Mouse (Mus musculus): ENCODE results near the gene Polr2i. TPM values are rescaled to one million over a fixed set of nuclear protein-coding genes. Genes with fewer than 3 reads are reported as not detected.
A peak's percentile ranks its signal among the peaks of the same experiment; 100 is the strongest.
"Not testable (repeated sequence)": the region's sequence is repeated elsewhere in the genome, so short reads cannot be mapped to it uniquely, and the experiment has no call there.

Gene Polr2i
- total RNA-seq, 2 experiments from 2014 or later: 53.9 to 58.8 TPM

GRCm38 (mm10) chr7:30235091-30235490 is 3.3 kb downstream of the Polr2i start:
- intact Hi-C loops (cut with DNase I): no loop called here
- DNase-seq: no peak

GRCm38 (mm10) chr7:30235625-30236024 is 3.9 kb downstream of the Polr2i start, which contains the start of gene Ovol3:
Ovol3 (minus strand) TSS chr7:30235725.
- DNase-seq: no peak
- intact Hi-C loops (cut with DNase I): no loop called here

DNA sequence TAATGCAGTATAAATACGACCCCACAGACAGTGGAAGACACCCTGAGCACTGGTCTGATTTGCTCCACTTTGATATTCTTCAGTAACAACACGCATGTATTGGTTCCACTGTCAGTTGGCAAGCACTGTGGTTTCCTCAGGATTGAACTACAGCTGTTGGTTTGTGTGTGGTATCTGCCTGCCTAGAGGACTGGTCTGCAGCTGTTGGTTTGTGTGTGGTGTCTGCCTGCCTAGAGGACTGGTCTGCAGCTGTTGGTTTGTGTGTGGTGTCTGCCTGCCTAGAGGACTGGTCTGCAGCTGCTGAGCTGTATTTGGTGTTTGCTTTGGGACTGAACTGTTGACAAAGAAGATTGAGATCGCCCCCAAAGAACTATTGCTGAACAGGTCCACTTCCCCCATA is 5.6 kb downstream of the Polr2i start:
- DNase-seq; intact Hi-C loops (cut with DNase I): not testable (repeated sequence)

DNA sequence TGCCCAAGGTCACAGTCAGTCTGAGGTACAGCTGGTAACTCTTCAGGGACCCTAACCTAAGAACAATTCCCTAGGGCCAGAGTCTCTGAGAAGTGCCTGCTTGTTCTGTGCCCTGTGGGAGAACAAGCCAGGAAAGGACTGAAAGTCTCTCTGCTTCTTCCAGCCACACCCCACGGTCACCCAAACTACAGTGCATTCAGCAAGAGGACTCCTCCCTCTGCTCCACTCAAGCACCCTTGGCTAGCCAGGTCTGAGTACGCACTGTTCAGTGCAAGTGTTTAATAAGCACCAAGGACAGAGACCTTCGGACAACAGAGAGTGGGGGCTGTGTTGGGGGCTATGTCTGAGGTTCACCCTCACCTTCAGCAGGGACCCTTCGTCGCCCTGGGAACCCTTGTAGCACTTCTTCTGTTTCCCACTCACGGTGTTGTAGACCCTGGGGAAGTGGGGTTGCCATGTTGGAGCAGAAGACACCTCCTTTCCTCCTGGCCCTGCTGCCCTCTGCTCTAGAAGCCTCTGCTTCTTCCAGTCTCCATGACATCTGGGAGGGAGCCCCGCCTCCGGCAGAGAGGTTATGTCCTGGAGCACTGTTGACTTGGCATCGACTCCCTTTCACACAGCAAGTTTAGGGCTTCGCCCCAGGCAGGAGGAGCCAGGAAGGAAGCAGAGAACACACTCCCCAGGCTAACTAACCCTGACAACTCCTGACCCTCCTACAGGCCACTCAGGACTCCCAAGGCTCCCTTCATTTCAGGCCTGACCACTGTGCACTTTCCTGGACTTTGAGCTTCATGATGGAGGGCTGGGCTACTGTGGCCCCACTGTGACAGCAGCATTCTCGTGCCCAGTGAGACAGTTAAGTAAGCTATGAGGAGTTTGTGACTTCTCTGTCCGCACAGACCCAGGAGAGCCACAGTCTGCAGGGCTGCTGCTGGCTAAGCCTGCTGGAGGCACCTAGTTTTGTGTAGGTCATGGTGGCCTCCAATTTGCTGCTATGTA is 20.5 kb downstream of the Polr2i start:
- intact Hi-C loops (cut with DNase I): no loop called here
- DNase-seq: peak; percentile 26 to 28

DNA sequence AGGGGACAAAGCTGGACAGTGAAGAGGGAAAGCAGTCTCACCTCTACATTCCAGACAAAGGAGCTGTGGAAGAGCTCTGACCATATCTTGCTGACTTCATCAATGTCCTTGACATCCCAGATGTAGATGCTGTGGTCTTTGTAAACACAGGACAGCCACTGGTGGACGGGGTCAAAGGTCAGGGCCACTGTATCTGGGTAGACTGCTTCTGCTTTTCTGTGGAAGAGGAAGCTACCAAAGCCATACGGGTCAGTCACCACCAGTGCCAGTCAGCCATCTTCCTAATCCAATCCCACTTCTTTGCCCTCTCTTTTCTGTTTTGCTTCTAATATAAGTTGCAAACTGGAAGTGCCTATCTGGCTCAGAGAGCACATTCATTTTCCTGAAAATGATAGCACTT is 33.3 kb downstream of the Polr2i start:
- no peak for DNase-seq
- intact Hi-C loops (cut with DNase I): no loop called here

GRCm38 (mm10) chr7:30265531-30265930 is 33.8 kb downstream of the Polr2i start:
- no peak for DNase-seq
- intact Hi-C loops (cut with DNase I): no loop called here

- no peak for DNase-seq
- intact Hi-C loops (cut with DNase I): no loop called here
Measured at GRCm38 (mm10) chr7:30265935-30266334, 34.2 kb downstream of the Polr2i start.

GRCm38 (mm10) chr7:30266780-30267179 is 35.0 kb downstream of the Polr2i start:
- DNase-seq: no peak
- intact Hi-C loops (cut with DNase I): no loop called here

DNA sequence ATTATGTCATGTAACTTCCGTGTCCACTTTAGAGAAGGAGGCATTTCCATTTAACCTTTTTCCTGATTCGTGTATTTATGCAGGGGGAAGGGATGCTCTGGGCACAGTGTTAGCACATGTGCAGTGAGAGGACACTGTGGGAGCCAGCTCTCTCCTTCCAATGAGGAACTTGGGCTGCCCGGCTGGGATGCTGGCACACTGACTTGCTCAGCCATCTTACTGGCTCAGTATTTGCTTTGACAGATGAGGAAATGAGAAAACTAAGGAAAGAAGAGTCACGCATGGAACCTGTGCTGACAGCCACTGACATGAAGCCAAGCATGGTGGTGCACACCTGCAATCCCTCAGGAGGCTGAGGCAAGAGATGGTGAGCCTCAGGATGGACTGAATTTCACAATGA is 37.9 kb downstream of the Polr2i start:
- no peak for DNase-seq
- intact Hi-C loops (cut with DNase I): no loop called here

DNA sequence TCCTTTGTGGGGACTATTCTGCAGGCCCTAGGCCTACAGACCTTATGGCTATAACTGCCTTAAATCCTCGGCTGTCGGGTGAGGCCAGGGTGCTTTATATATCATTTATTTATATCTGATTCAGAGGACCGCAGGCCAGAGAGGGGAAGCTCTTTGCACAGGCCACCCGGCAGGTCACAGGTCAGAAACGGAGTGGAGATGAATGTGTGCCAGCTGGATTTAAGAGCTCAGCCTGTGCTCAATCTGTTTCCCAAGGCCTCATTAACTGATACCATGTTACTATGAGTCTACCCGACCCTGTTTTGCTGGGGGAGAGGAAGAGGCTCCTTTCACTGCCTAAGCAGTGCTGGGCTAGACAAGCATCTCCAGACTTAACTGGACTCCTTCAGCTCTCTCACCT is 42.6 kb downstream of the Polr2i start:
- no peak for DNase-seq
- intact Hi-C loops (cut with DNase I): no loop called here

- DNase-seq: no peak
- intact Hi-C loops (cut with DNase I): loop anchor here (2.0 kb wide), 1 partner anchor 46 kb away; the partner anchor contains the start of gene Tbcb
Measured at GRCm38 (mm10) chr7:30278911-30279310, 47.2 kb downstream of the Polr2i start.

- intact Hi-C loops (cut with DNase I): loop anchor here (2.0 kb wide), 1 partner anchor 47 kb away; the partner anchor contains the start of gene Tbcb
- DNase-seq: no peak
Measured at GRCm38 (mm10) chr7:30279536-30279935, 47.8 kb downstream of the Polr2i start.

DNA sequence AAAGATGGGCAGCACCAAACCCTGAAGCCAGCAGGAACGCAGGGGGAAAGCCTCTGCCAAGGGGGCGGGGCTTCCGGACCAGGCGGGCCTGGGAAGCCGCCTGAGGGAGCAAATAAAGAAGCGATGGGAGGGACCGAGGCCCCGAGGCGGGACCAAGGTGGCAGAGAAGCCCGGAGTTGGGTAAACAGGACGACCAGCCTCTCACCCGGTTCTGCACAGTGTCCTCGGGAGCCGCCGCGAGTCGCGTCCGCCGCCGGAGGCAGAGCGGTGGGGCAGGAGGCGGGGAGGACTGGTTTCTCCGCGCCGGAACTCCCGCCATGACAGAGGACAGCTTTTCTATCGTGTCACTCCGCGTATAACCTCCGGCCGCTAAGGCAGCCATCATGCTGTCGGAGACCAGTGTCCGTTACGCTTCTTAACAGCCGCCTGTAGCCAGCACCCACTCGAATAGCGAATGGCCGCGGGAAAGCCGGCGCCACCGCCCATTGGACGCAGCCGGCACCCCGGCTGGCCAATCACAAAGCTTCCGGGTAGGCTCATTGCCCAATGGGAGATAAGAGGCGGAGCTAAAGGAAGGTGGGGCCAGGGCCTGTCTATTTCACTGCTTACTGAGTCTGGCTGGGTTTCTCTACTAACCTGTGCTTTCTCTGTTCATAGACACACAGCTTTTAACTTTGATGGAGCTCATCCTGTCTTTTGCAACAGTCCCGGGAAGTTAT is 48.4 kb downstream of the Polr2i start, which contains the start of the genes Thap8 and Wdr62:
TSS of gene Thap8 (plus strand) at position 144 of the 719 bp plus-strand sequence.
TSS of gene Wdr62 (minus strand) at position 469 of the 719 bp plus-strand sequence.
- intact Hi-C loops (cut with DNase I): loop anchor here (2.0 kb wide), 1 partner anchor 47 kb away; the partner anchor contains the start of gene Tbcb
- DNase-seq: peak; percentile 85 to 86

DNA sequence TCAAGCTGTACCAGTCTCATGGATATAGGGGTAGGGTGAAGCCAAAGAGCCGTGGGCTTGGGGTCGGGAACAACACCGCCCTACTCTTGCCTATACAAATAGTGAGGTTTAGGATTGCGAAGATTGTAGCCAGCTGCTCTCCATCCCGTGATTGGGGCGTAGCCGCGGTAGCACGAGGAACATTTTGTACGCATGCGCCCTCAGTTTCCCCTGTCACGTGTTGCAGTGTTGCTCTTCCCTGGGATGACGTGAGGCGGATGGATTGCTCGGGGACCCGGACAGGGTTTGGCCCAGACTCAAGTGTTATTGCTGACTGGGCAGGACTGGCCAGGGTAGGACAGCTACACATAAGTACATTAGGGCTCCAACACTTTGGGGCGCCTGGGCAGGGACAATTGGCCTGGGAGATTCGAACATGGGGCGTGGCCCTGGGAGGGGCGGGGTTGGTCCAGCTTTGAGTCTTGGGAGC is 49.0 kb downstream of the Polr2i start:
- DNase-seq: peak; percentile 77 to 83
- intact Hi-C loops (cut with DNase I): no loop called here

- DNase-seq: no peak
- intact Hi-C loops (cut with DNase I): no loop called here
Measured at GRCm38 (mm10) chr7:30281522-30281921, 49.8 kb downstream of the Polr2i start.

DNA sequence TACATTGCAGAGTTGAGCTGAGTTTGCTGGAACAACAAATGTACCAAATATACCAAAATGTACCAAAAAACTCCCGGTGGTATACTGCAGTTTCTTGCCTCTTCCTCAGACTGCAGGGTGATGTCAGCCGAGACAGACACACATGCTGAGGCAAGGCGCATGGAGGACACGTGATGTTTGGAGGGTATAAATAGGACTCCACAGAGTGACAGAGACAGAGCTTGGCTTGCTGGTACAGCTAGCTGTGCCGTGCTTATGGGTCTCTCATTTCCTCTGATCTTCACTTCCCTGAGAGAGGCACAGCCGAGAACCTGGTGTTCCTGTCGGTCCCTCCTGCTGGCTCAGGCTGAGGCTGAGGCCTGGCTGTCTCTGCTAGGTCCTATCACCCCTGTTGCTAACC is 51.0 kb downstream of the Polr2i start:
- intact Hi-C loops (cut with DNase I): no loop called here
- DNase-seq: no peak

Other genes with a start within 250 kb of the Polr2i start
- gene Zfp568, start 248.0 kb upstream of the Polr2i start, total RNA-seq (2021): 10 to 100 TPM; 15.4 to 18.7 TPM
- 1 to 10 TPM; 1.6 to 1.9 TPM for gene Zfp14, start 180.6 kb upstream of the Polr2i start, total RNA-seq (2021)
- 1 to 10 TPM; 1.4 to 1.7 TPM for gene Zfp82, start 159.0 kb upstream of the Polr2i start, total RNA-seq (2021)
- gene Gm26920, start 141.5 kb upstream of the Polr2i start, total RNA-seq (2021): not detected
- gene Zfp566, start 141.4 kb upstream of the Polr2i start, total RNA-seq (2021): 1 to 10 TPM; 1.8 to 2.9 TPM
- 10 to 100 TPM; 25.9 to 28.9 TPM for gene Zfp260, start 137.2 kb upstream of the Polr2i start, total RNA-seq (2021)
- gene Zfp382, start 110.0 kb upstream of the Polr2i start, total RNA-seq (2021): under 1 TPM; 0.59 to 0.99 TPM
- gene Zfp146, start 62.2 kb upstream of the Polr2i start, total RNA-seq (2021): 10 to 100 TPM; 19.2 to 23.6 TPM
- gene Cox7a1, start 47.8 kb upstream of the Polr2i start, total RNA-seq (2021): 1,000 to 10,000 TPM in 1 of 2 experiments, 100 to 1,000 TPM in 1; 976 to 1,017 TPM
- gene Capns1, start 33.1 kb upstream of the Polr2i start, total RNA-seq (2021): 100 to 1,000 TPM; 188 to 196 TPM
- gene Tbcb, start 324 bp downstream of the Polr2i start, total RNA-seq (2021): 10 to 100 TPM; 29.9 to 30.0 TPM
- not detected for gene Ovol3, start 3.8 kb downstream of the Polr2i start, total RNA-seq (2021)
- under 1 TPM in 1 of 2 experiments, not detected in 1; 0.25 TPM for gene Thap8, start 48.1 kb downstream of the Polr2i start, total RNA-seq (2021)
- gene Wdr62, start 48.5 kb downstream of the Polr2i start, total RNA-seq (2021): 1 to 10 TPM; 2.2 to 2.7 TPM
- 1 to 10 TPM; 4.5 to 5.6 TPM for gene Clip3, start 59.8 kb downstream of the Polr2i start, total RNA-seq (2021)
- 10 to 100 TPM; 18.3 to 18.4 TPM for gene Alkbh6, start 76.8 kb downstream of the Polr2i start, total RNA-seq (2021)
- gene Syne4, start 82.9 kb downstream of the Polr2i start, total RNA-seq (2021): 1 to 10 TPM in 1 of 2 experiments, not detected in 1; 1.9 TPM
- gene E130208F15Rik, start 89.8 kb downstream of the Polr2i start, total RNA-seq (2021): under 1 TPM; 0.48 to 0.72 TPM
- gene Sdhaf1, start 91.9 kb downstream of the Polr2i start, total RNA-seq (2021): 1 to 10 TPM; 6.9 to 7.3 TPM
- gene Lrfn3, start 130.8 kb downstream of the Polr2i start, total RNA-seq (2021): 1 to 10 TPM; 2.9 to 3.2 TPM
- gene Tyrobp, start 181.8 kb downstream of the Polr2i start, total RNA-seq (2021): 1 to 10 TPM; 2.9 to 5.7 TPM
- under 1 TPM in 1 of 2 experiments, not detected in 1; 0.86 TPM for gene Hcst, start 187.9 kb downstream of the Polr2i start, total RNA-seq (2021)
- under 1 TPM; 0.12 to 0.20 TPM for gene Nfkbid, start 189.8 kb downstream of the Polr2i start, total RNA-seq (2021)
- gene Aplp1, start 213.6 kb downstream of the Polr2i start, total RNA-seq (2021): 1 to 10 TPM in 1 of 2 experiments, under 1 TPM in 1; 0.62 to 1.0 TPM
- gene Kirrel2, start 225.7 kb downstream of the Polr2i start, total RNA-seq (2021): not detected
- gene Nphs1, start 226.4 kb downstream of the Polr2i start, total RNA-seq (2021): not detected

Measured in gastrocnemius, postnatal 36 days (tissue).